Mouse (Mus musculus) MEL (cell line): ENCODE results near the gene Ric8b. TPM values are rescaled to one million over a fixed set of nuclear protein-coding genes. Genes with fewer than 3 reads are reported as not detected.

ENCODE experiments used
- DNase-seq: peaks from one replicate; pipeline ENCODE4 v3.0.0; 2011; ENCODE audit warnings: low read depth, low spot score
- H3K27ac ChIP-seq: 2 replicates; pipeline ENCODE4 v1.5.1; 2012; ENCODE audit warnings: low read depth, mild to moderate bottlenecking, control low read depth, low read length, moderate library complexity; ENCODE audit not compliant: control insufficient read depth
- H3K27me3 ChIP-seq, 2 experiments: fragments of 150-350 bp in 1 of 2; sonication (generic) in 1 of 2; 2 replicates each; pipeline ENCODE4 v1.6.1; 2012; ENCODE audit warnings: low read length in 2 of 2, mild to moderate bottlenecking in 2 of 2, improper control_type of control experiment in 1 of 2, moderate library complexity in 1 of 2; ENCODE audit not compliant: insufficient read depth in 2 of 2, control insufficient read depth in 1 of 2
- H3K36me3 ChIP-seq, 2 experiments: 2 replicates each; pipeline ENCODE4 v1.6.1; 2012 to 2014; ENCODE audit warnings: low read length in 2 of 2, improper control_type of control experiment in 1 of 2, inconsistent platforms in 1 of 2, mild to moderate bottlenecking in 1 of 2; ENCODE audit not compliant: insufficient read depth in 2 of 2, control insufficient read depth in 1 of 2
- H3K4me1 ChIP-seq, 2 experiments: fragments of 150-350 bp in 1 of 2; sonication (generic) in 1 of 2; 2 replicates each; pipeline ENCODE4 v1.6.1; 2012; ENCODE audit warnings: low read length in 2 of 2, improper control_type of control experiment in 1 of 2, mild to moderate bottlenecking in 1 of 2; ENCODE audit not compliant: insufficient read depth in 2 of 2, control insufficient read depth in 1 of 2
- H3K4me3 ChIP-seq, 2 experiments: fragments of 150-350 bp in 1 of 2; sonication (generic) in 1 of 2; 2 replicates each; pipeline ENCODE4 v1.5.1; 2012; ENCODE audit warnings: low read depth in 2 of 2, low read length in 2 of 2, mild to moderate bottlenecking in 2 of 2, moderate library complexity in 2 of 2, control low read depth in 1 of 2, improper control_type of control experiment in 1 of 2; ENCODE audit not compliant: control insufficient read depth in 1 of 2, insufficient read depth in 1 of 2
- H3K79me2 ChIP-seq: 2 replicates; pipeline ENCODE4 v1.6.1; 2012; ENCODE audit warnings: mild to moderate bottlenecking, low read length, moderate library complexity; ENCODE audit not compliant: control insufficient read depth, poor library complexity, insufficient read depth
- H3K9ac ChIP-seq: 2 replicates; pipeline ENCODE4 v1.6.1; 2012; ENCODE audit warnings: low read depth, mild to moderate bottlenecking, control low read depth, low read length, moderate library complexity; ENCODE audit not compliant: control insufficient read depth, poor library complexity, severe bottlenecking
- H3K9me3 ChIP-seq: fragments of 150-350 bp; sonication (generic); replicated peaks from 2 replicates; pipeline ENCODE4 v1.6.1; 2012; ENCODE audit warnings: mild to moderate bottlenecking, low read length, improper control_type of control experiment, moderate library complexity; ENCODE audit not compliant: insufficient read depth
- CHD2 ChIP-seq: IDR thresholded peaks from 2 replicates; pipeline ENCODE4 v1.6.1; 2011; ENCODE audit warnings: low read length, improper control_type of control experiment
- E2F4 ChIP-seq: IDR thresholded peaks from 2 replicates; pipeline ENCODE4 v1.6.1; 2011; ENCODE audit warnings: low read depth, low read length, improper control_type of control experiment, borderline replicate concordance
- EP300 ChIP-seq, 2 experiments: IDR thresholded peaks; 2 replicates each; pipeline ENCODE4 v1.6.1; 2011; ENCODE audit warnings: improper control_type of control experiment in 2 of 2, low read length in 2 of 2, low read depth in 1 of 2, mild to moderate bottlenecking in 1 of 2
- ETS1 ChIP-seq: IDR thresholded peaks from 2 replicates; pipeline ENCODE4 v1.6.1; 2012; ENCODE audit warnings: low read depth, mild to moderate bottlenecking, inconsistent platforms, low read length, improper control_type of control experiment, moderate library complexity
- HCFC1 ChIP-seq: IDR thresholded peaks from 2 replicates; pipeline ENCODE4 v1.6.1; 2012; ENCODE audit warnings: low read depth, mild to moderate bottlenecking, inconsistent platforms, low read length, improper control_type of control experiment, moderate library complexity
- JUND ChIP-seq: IDR thresholded peaks from 2 replicates; pipeline ENCODE4 v1.6.1; 2011; ENCODE audit warnings: low read depth, mild to moderate bottlenecking, improper control_type of control experiment, low read length
- KAT2A ChIP-seq: conservative IDR thresholded peaks from 2 replicates; pipeline ENCODE4 v1.6.1; 2012; ENCODE audit warnings: low read depth, low read length, improper control_type of control experiment, inconsistent platforms
- MAX ChIP-seq: IDR thresholded peaks from 2 replicates; pipeline ENCODE4 v1.6.1; 2011; ENCODE audit warnings: low read length, improper control_type of control experiment
- MEF2A ChIP-seq: IDR thresholded peaks from 2 replicates; pipeline ENCODE4 v1.6.1; 2014; ENCODE audit warnings: low read depth, mild to moderate bottlenecking, inconsistent platforms, low read length, improper control_type of control experiment; ENCODE audit not compliant: poor library complexity, insufficient replicate concordance, severe bottlenecking; ENCODE audit errors: extremely low read depth
- MXI1 ChIP-seq: IDR thresholded peaks from 2 replicates; pipeline ENCODE4 v1.6.1; 2011; ENCODE audit warnings: mild to moderate bottlenecking, low read depth, low read length, improper control_type of control experiment
- MYB ChIP-seq: IDR thresholded peaks from 2 replicates; pipeline ENCODE4 v1.6.1; 2011; ENCODE audit warnings: mild to moderate bottlenecking, low read depth, low read length, improper control_type of control experiment
- MYC ChIP-seq: IDR thresholded peaks from 2 replicates; pipeline ENCODE4 v1.6.1; 2011; ENCODE audit warnings: low read depth, mild to moderate bottlenecking, low read length, improper control_type of control experiment, moderate library complexity
- NELFE ChIP-seq: IDR thresholded peaks from 2 replicates; pipeline ENCODE4 v1.6.1; 2011; ENCODE audit warnings: low read depth, low read length, improper control_type of control experiment
- NRF1 ChIP-seq: IDR thresholded peaks from 2 replicates; pipeline ENCODE4 v1.6.1; 2014; ENCODE audit warnings: low read depth, mild to moderate bottlenecking, inconsistent platforms, low read length, improper control_type of control experiment, moderate library complexity; ENCODE audit not compliant: poor library complexity, insufficient read depth, severe bottlenecking
- POLR2A ChIP-seq, 2 experiments: IDR thresholded peaks; 2 replicates each; pipeline ENCODE4 v1.6.1; 2011 to 2012; ENCODE audit warnings: low read length in 2 of 2, mild to moderate bottlenecking in 2 of 2, control low read depth in 1 of 2, improper control_type of control experiment in 1 of 2, low read depth in 1 of 2, moderate library complexity in 1 of 2; ENCODE audit not compliant: control insufficient read depth in 1 of 2, insufficient read depth in 1 of 2, poor library complexity in 1 of 2
- POLR2AphosphoS2 ChIP-seq: IDR thresholded peaks from 2 replicates; pipeline ENCODE4 v1.6.1; 2011; ENCODE audit warnings: low read length, improper control_type of control experiment
- TAL1 ChIP-seq: IDR thresholded peaks from 2 replicates; pipeline ENCODE4 v1.6.1; 2012; ENCODE audit warnings: mild to moderate bottlenecking, inconsistent platforms, low read length, moderate library complexity, mixed read lengths
- UBTF ChIP-seq: IDR thresholded peaks from 2 replicates; pipeline ENCODE4 v1.6.1; 2012; ENCODE audit warnings: low read depth, mild to moderate bottlenecking, inconsistent platforms, low read length, improper control_type of control experiment, moderate library complexity, borderline replicate concordance; ENCODE audit not compliant: insufficient read depth
- USF1 ChIP-seq: IDR thresholded peaks from 2 replicates; pipeline ENCODE4 v1.6.1; 2014; ENCODE audit warnings: low read depth, mild to moderate bottlenecking, inconsistent platforms, low read length, improper control_type of control experiment, moderate library complexity
- ZC3H11A ChIP-seq: IDR thresholded peaks from 2 replicates; pipeline ENCODE4 v1.6.1; 2012; ENCODE audit warnings: low read depth, mild to moderate bottlenecking, inconsistent platforms, low read length, improper control_type of control experiment
- polyA plus RNA-seq, 2 experiments: library from polyadenylated mRNA; stranded (reverse) in 1 of 2; unstranded in 1 of 2; fragments of >175 nt in 1 of 2; fragments of >200 nt in 1 of 2; gene quantifications; 2 replicates each; pipeline versions ENCODE4 v1.2.1 to v1.2.4; 2012; ENCODE audit warnings: low replicate concordance in 2 of 2, low read depth in 1 of 2; ENCODE audit not compliant: insufficient read length in 2 of 2, insufficient read depth in 1 of 2, missing spikeins in 1 of 2
- total RNA-seq: library from RNA; depleted of rRNA; stranded (reverse); fragments of 300-350 nt; gene quantifications from 2 replicates; pipeline ENCODE4 v1.2.3, GENCODE M21; 2012

The Ric8b gene
- total and polyA plus RNA-seq, 3 experiments = 6.3 to 8.6 TPM; not detected in 1

GRCm38 (mm10) chr10:84903307-84903706, 14.1 kb upstream of the Ric8b start:
- TF ChIP-seq EP300 (IDR thresholded peaks at IDR 0.05; ENCODE audit: low read depth in 1 of 2, low read length in 2 of 2) (no peak), E2F4 (no peak), POLR2AphosphoS2 (no peak), TAL1 (no peak), MXI1 (peak; percentile 53; the same call in 1 of the 2 replicates), MYB (no peak), KAT2A (no peak)
- Histone ChIP-seq H3K4me1 (peaks cover 0 to 18% of the 10 kb centered on the region in 2 experiments), H3K9me3 (no peaks in the 10 kb centered on the region), H3K36me3 (peaks cover 0 to 16% of the 10 kb centered on the region in 2 experiments; a peak in 2 of 4 replicates), H3K4me3 (peak overlapping the region; percentile 21 to 45), H3K27me3 (peaks cover 0 to 2% of the 10 kb centered on the region in 2 experiments; a peak in 2 of 4 replicates), H3K27ac (no peak overlapping the region), H3K9ac (peak overlapping the region; percentile 37), H3K79me2 (no peaks in the 10 kb centered on the region)
- peak; percentile 55 for DNase-seq

GRCm38 (mm10) chr10:84903742-84904141, 13.7 kb upstream of the Ric8b start:
- no peak for TF ChIP-seq NRF1
- no peak for TF ChIP-seq TAL1
- no peak for TF ChIP-seq HCFC1
- no peak for TF ChIP-seq ZC3H11A
- TF ChIP-seq POLR2A (IDR thresholded peaks at IDR 0.05; ENCODE audit: control insufficient read depth in 1 of 2, insufficient read depth in 1 of 2, low read depth in 1 of 2, low read length in 2 of 2, poor library complexity in 1 of 2) = peak in 1 of 2 experiments; percentile 46; a peak in 1 of 4 replicates
- TF ChIP-seq USF1 = no peak
- no peak for TF ChIP-seq UBTF
- no peak for TF ChIP-seq NELFE
- TF ChIP-seq CHD2 = no peak
- peak overlapping the region; percentile 54 for H3K9ac ChIP-seq
- peak; percentile 68 for DNase-seq

GRCm38 (mm10) chr10:84906895-84907294, 10.5 kb upstream of the Ric8b start:
- TF ChIP-seq HCFC1 (no peak), POLR2AphosphoS2 (no peak), EP300 (IDR thresholded peaks at IDR 0.05; ENCODE audit: low read depth in 1 of 2, low read length in 2 of 2) (no peak), JUND (no peak), MAX (no peak), NRF1 (no peak), NELFE (no peak), MYB (no peak), MYC (no peak), ETS1 (no peak), MXI1 (no peak), USF1 (no peak), POLR2A (IDR thresholded peaks at IDR 0.05; ENCODE audit: control insufficient read depth in 1 of 2, insufficient read depth in 1 of 2, low read depth in 1 of 2, low read length in 2 of 2, poor library complexity in 1 of 2) (no peak), MEF2A (no peak)
- H3K36me3 ChIP-seq = peaks cover 0 to 3% of the 10 kb centered on the region in 2 experiments; a peak in 2 of 4 replicates
- no peak for DNase-seq
- H3K4me1 ChIP-seq = peaks cover 0 to 6% of the 10 kb centered on the region in 2 experiments
- no peak overlapping the region for H3K9ac ChIP-seq
- H3K27me3 ChIP-seq = peaks cover 4 to 10% of the 10 kb centered on the region in 2 experiments
- no peaks in the 10 kb centered on the region for H3K9me3 ChIP-seq
- no peak overlapping the region for H3K4me3 ChIP-seq
- no peaks in the 10 kb centered on the region for H3K79me2 ChIP-seq
- H3K27ac ChIP-seq = no peak overlapping the region

More at GRCm38 (mm10) chr10:84903742-84904141, 13.7 kb upstream of the Ric8b start:
- Histone ChIP-seq H3K27me3 (peaks cover 0 to 2% of the 10 kb centered on the region in 2 experiments; a peak in 2 of 4 replicates), H3K4me1 (peaks cover 0 to 16% of the 10 kb centered on the region in 2 experiments), H3K79me2 (no peaks in the 10 kb centered on the region), H3K4me3 (peak overlapping the region; percentile 45 to 51), H3K9me3 (no peaks in the 10 kb centered on the region), H3K36me3 (peaks cover 0 to 12% of the 10 kb centered on the region in 2 experiments; a peak in 2 of 4 replicates), H3K27ac (no peak overlapping the region)
